Mouse (Mus musculus) activated CD4-positive, CD25-positive, alpha-beta regulatory T cell, adult 9 weeks (primary cell): Measurements from ENCODE around the gene Rgma. TPM values are rescaled to one million over a fixed set of nuclear protein-coding genes. Genes with fewer than 3 reads are reported as not detected.

Source experiments
- polyA plus RNA-seq: library from polyadenylated mRNA; unstranded; fragments of 100-300 nt; shearing (Covaris generic); gene quantifications from one replicate; pipeline ENCODE4 v1.2.1, GENCODE M21; 2017

Gene Rgma
- not detected for polyA plus RNA-seq

DNA sequence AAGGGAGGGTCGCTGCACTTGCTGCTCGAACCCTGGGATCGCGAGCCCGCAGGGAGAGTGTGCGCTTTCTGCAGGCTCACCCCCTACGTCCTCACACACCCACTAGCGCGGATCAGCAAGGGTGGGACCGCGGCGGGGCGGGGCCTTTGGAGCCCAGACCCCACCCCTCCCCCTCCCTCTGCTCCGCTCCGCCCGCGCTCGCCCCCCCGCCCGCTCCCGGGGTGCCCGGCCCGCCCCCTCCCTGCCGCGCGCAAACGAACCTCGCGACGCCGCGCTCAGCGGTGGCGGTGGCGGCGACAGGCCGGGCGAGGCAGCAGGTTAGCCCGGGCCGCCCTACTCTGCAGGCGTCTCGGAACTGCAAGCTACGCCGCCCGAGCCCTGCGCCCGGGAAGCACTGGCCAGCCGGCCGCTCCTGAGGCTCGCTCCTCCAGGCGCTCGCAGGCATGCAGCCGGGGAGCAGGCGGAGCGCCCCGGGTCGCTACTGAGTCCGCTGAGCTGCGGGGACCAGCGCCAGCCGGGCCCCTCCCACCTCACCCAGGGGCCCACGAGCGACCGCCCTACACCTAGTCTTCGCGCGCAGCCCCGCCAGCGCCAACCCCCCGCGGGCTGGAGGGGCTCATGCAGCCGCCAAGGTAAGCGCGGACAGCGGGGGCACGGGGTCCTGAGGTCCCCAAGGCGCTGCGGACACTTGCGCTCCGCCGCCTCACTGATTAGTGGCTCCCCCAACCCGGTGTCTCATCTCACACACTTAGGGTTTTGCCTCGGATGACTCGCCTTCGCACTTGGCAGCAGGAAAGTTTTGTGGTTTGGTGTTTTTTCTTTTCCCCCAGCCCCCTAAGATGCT is at the start of gene Rgma:
TSS of gene Rgma (plus strand) at position 253 of the 844 bp plus-strand sequence.

Other genes starting within 250 kb of the Rgma start
- 243 TPM for gene Chd2, start 166.3 kb downstream of the Rgma start, polyA plus RNA-seq